Mouse (Mus musculus) hindbrain, embryonic 12.5 days (tissue): ENCODE measurements around the gene Fasl. TPM values are rescaled to one million over a fixed set of nuclear protein-coding genes. Genes with fewer than 3 reads are reported as not detected.

ENCODE experiments used
- ATAC-seq: fragments of 200-750 bp; cut with Nextera tagmentation; 2 replicates; pipeline ENCODE4 v1.8.0; 2017; ENCODE audit warnings: moderate TSS enrichment; ENCODE audit not compliant: low FRiP score
- H3K27ac ChIP-seq: fragments of 300-500 bp; sonication (generic); 2 replicates; pipeline ENCODE4 v1.5.1; 2016; ENCODE audit warnings: mild to moderate bottlenecking
- H3K27me3 ChIP-seq: fragments of 300-500 bp; sonication (generic); 2 replicates; pipeline ENCODE4 v1.6.1; 2016; ENCODE audit warnings: mild to moderate bottlenecking
- H3K36me3 ChIP-seq: fragments of 300-500 bp; sonication (generic); 2 replicates; pipeline ENCODE4 v1.6.1; 2016; ENCODE audit warnings: mild to moderate bottlenecking
- H3K4me1 ChIP-seq: fragments of 300-500 bp; sonication (generic); 2 replicates; pipeline ENCODE4 v1.6.1; 2016
- H3K4me2 ChIP-seq: fragments of 300-500 bp; sonication (generic); replicated peaks from 2 replicates; pipeline ENCODE4 v1.6.1; 2016; ENCODE audit warnings: mild to moderate bottlenecking
- H3K4me3 ChIP-seq: fragments of 300-500 bp; sonication (generic); 2 replicates; pipeline ENCODE4 v1.5.1; 2016; ENCODE audit warnings: mild to moderate bottlenecking
- H3K9ac ChIP-seq: fragments of 300-500 bp; sonication (generic); 2 replicates; pipeline ENCODE4 v1.6.1; 2016; ENCODE audit warnings: mild to moderate bottlenecking, moderate library complexity
- H3K9me3 ChIP-seq: fragments of 300-500 bp; sonication (generic); replicated peaks from 2 replicates; pipeline ENCODE4 v1.6.1; 2016; ENCODE audit warnings: mild to moderate bottlenecking
- WGBS: fragments of 180-500 bp; shearing (Covaris S2); methylation state at CpG from one replicate; pipeline ENCODE4 v1.1.7; 2016; 5-methylcytosine and 5-hydroxymethylcytosine counted together
- polyA plus RNA-seq: library from polyadenylated mRNA; unstranded; fragments of >200 nt; fragmentation: Nextera tagmentation; extraction: Ambion mirVana; gene quantifications from 2 replicates; pipeline ENCODE4 v1.2.1, GENCODE M21; 2016

The Fasl gene
- polyA plus RNA-seq, 1 experiment from 2014 or later: 0.21 TPM

GRCm38 (mm10) chr1:161782725-161783124, 5.6 kb downstream of the Fasl start:
- no peaks in the 10 kb centered on the region for H3K27me3 ChIP-seq
- WGBS: 79% methylated on average over 2 of the region's 2 CpGs
- no peaks in the 10 kb centered on the region for H3K4me1 ChIP-seq
- no peak overlapping the region for H3K4me3 ChIP-seq
- no peaks in the 10 kb centered on the region for H3K36me3 ChIP-seq
- no peak for ATAC-seq
- no peak overlapping the region for H3K9ac ChIP-seq
- H3K9me3 ChIP-seq: no peaks in the 10 kb centered on the region
- no peak overlapping the region for H3K4me2 ChIP-seq
- no peak overlapping the region for H3K27ac ChIP-seq

GRCm38 (mm10) chr1:161781594-161781993, 6.7 kb downstream of the Fasl start:
- 93% methylated on average over 5 of the region's 5 CpGs for WGBS
- no peak overlapping the region for H3K4me3 ChIP-seq
- no peaks in the 10 kb centered on the region for H3K4me1 ChIP-seq
- no peak overlapping the region for H3K9ac ChIP-seq
- H3K4me2 ChIP-seq: no peak overlapping the region
- no peak for ATAC-seq
- no peak overlapping the region for H3K27ac ChIP-seq
- no peaks in the 10 kb centered on the region for H3K27me3 ChIP-seq
- no peaks in the 10 kb centered on the region for H3K36me3 ChIP-seq
- H3K9me3 ChIP-seq: no peaks in the 10 kb centered on the region

GRCm38 (mm10) chr1:161779057-161779456, 9.2 kb downstream of the Fasl start:
- no peak overlapping the region for H3K9ac ChIP-seq
- no peaks in the 10 kb centered on the region for H3K4me1 ChIP-seq
- no peak overlapping the region for H3K27ac ChIP-seq
- H3K4me3 ChIP-seq: no peak overlapping the region
- no peak overlapping the region for H3K4me2 ChIP-seq
- ATAC-seq: no peak
- H3K9me3 ChIP-seq: no peaks in the 10 kb centered on the region
- H3K36me3 ChIP-seq: no peaks in the 10 kb centered on the region
- H3K27me3 ChIP-seq: no peaks in the 10 kb centered on the region

- H3K9me3 ChIP-seq: no peaks in the 10 kb centered on the region
- no peaks in the 10 kb centered on the region for H3K27me3 ChIP-seq
- H3K4me1 ChIP-seq: no peaks in the 10 kb centered on the region
- no peak overlapping the region for H3K4me2 ChIP-seq
- H3K9ac ChIP-seq: no peak overlapping the region
- no peak overlapping the region for H3K27ac ChIP-seq
- H3K4me3 ChIP-seq: no peak overlapping the region
- no peak for ATAC-seq
- H3K36me3 ChIP-seq: no peaks in the 10 kb centered on the region
- WGBS: 87% methylated on average over 6 of the region's 6 CpGs
These were observed 13.1 kb downstream of the Fasl start for GRCm38 (mm10) chr1:161775151-161775550.

GRCm38 (mm10) chr1:161771293-161771692, 17.0 kb downstream of the Fasl start:
- Histone ChIP-seq H3K4me3 (no peak overlapping the region), H3K27me3 (no peaks in the 10 kb centered on the region), H3K9ac (no peak overlapping the region), H3K36me3 (no peaks in the 10 kb centered on the region), H3K27ac (no peak overlapping the region), H3K4me1 (no peaks in the 10 kb centered on the region), H3K4me2 (no peak overlapping the region), H3K9me3 (no peaks in the 10 kb centered on the region)
- no peak for ATAC-seq
- 86% methylated on average over 2 of the region's 2 CpGs for WGBS

- 89% methylated on average over 1 of the region's 1 CpGs for WGBS
- Histone ChIP-seq H3K4me2 (no peak overlapping the region), H3K4me3 (no peak overlapping the region), H3K27ac (no peak overlapping the region), H3K4me1 (no peaks in the 10 kb centered on the region), H3K9ac (no peak overlapping the region), H3K27me3 (no peaks in the 10 kb centered on the region), H3K9me3 (no peaks in the 10 kb centered on the region), H3K36me3 (no peaks in the 10 kb centered on the region)
- ATAC-seq: no peak
These were observed 19.0 kb downstream of the Fasl start for GRCm38 (mm10) chr1:161769329-161769728.

- no peaks in the 10 kb centered on the region for H3K27me3 ChIP-seq
- no peak overlapping the region for H3K4me2 ChIP-seq
- no peak overlapping the region for H3K27ac ChIP-seq
- no peak overlapping the region for H3K4me3 ChIP-seq
- ATAC-seq: no peak
- H3K9me3 ChIP-seq: no peaks in the 10 kb centered on the region
- H3K36me3 ChIP-seq: no peaks in the 10 kb centered on the region
- 69% methylated on average over 12 of the region's 12 CpGs for WGBS
- H3K4me1 ChIP-seq: no peaks in the 10 kb centered on the region
- H3K9ac ChIP-seq: no peak overlapping the region
These were observed 21.2 kb downstream of the Fasl start for GRCm38 (mm10) chr1:161767101-161767524.

GRCm38 (mm10) chr1:161766656-161767055, 21.6 kb downstream of the Fasl start:
- no peaks in the 10 kb centered on the region for H3K9me3 ChIP-seq
- H3K4me2 ChIP-seq: no peak overlapping the region
- H3K27me3 ChIP-seq: no peaks in the 10 kb centered on the region

GRCm38 (mm10) chr1:161765932-161766331, 22.4 kb downstream of the Fasl start:
- Histone ChIP-seq H3K27ac (no peak overlapping the region), H3K27me3 (no peaks in the 10 kb centered on the region), H3K36me3 (no peaks in the 10 kb centered on the region), H3K9me3 (no peaks in the 10 kb centered on the region), H3K9ac (no peak overlapping the region), H3K4me2 (no peak overlapping the region), H3K4me1 (no peaks in the 10 kb centered on the region), H3K4me3 (no peak overlapping the region)
- ATAC-seq: no peak
- 45% methylated on average over 5 of the region's 5 CpGs for WGBS

More at GRCm38 (mm10) chr1:161766656-161767055, 21.6 kb downstream of the Fasl start:
- no peak for ATAC-seq
- H3K27ac ChIP-seq: no peak overlapping the region
- 50% methylated on average over 5 of the region's 5 CpGs for WGBS
- H3K36me3 ChIP-seq: no peaks in the 10 kb centered on the region
- no peaks in the 10 kb centered on the region for H3K4me1 ChIP-seq
- no peak overlapping the region for H3K9ac ChIP-seq
- H3K4me3 ChIP-seq: no peak overlapping the region

GRCm38 (mm10) chr1:161764964-161765363, 23.3 kb downstream of the Fasl start:
- H3K36me3 ChIP-seq: no peaks in the 10 kb centered on the region
- H3K9ac ChIP-seq: no peak overlapping the region
- no peak overlapping the region for H3K4me2 ChIP-seq
- no peaks in the 10 kb centered on the region for H3K4me1 ChIP-seq
- no peak overlapping the region for H3K4me3 ChIP-seq
- H3K27me3 ChIP-seq: no peaks in the 10 kb centered on the region
- H3K27ac ChIP-seq: no peak overlapping the region
- WGBS: 96% methylated on average over 1 of the region's 1 CpGs
- no peaks in the 10 kb centered on the region for H3K9me3 ChIP-seq
- no peak for ATAC-seq

- Histone ChIP-seq H3K27me3 (no peaks in the 10 kb centered on the region), H3K9ac (no peak overlapping the region), H3K36me3 (no peaks in the 10 kb centered on the region), H3K4me3 (no peak overlapping the region), H3K9me3 (no peaks in the 10 kb centered on the region), H3K4me2 (no peak overlapping the region), H3K27ac (no peak overlapping the region), H3K4me1 (no peaks in the 10 kb centered on the region)
- WGBS: 40% methylated on average over 4 of the region's 4 CpGs
- ATAC-seq: no peak
These were observed 26.7 kb downstream of the Fasl start for GRCm38 (mm10) chr1:161761556-161761955.

- 91% methylated on average over 3 of the region's 3 CpGs for WGBS
These were observed 31.7 kb downstream of the Fasl start for GRCm38 (mm10) chr1:161756547-161756946.

GRCm38 (mm10) chr1:161751311-161751710, 37.0 kb downstream of the Fasl start:
- no peaks in the 10 kb centered on the region for H3K36me3 ChIP-seq
- H3K27me3 ChIP-seq: no peaks in the 10 kb centered on the region
- no peaks in the 10 kb centered on the region for H3K9me3 ChIP-seq
- no peaks in the 10 kb centered on the region for H3K4me1 ChIP-seq
- H3K27ac ChIP-seq: no peak overlapping the region
- H3K9ac ChIP-seq: no peak overlapping the region
- no peak overlapping the region for H3K4me2 ChIP-seq
- 54% methylated on average over 8 of the region's 8 CpGs for WGBS
- no peak for ATAC-seq
- no peak overlapping the region for H3K4me3 ChIP-seq

More at GRCm38 (mm10) chr1:161756547-161756946, 31.7 kb downstream of the Fasl start:
- Histone ChIP-seq H3K27ac (no peak overlapping the region), H3K4me1 (no peaks in the 10 kb centered on the region), H3K4me3 (no peak overlapping the region), H3K9ac (no peak overlapping the region), H3K27me3 (no peaks in the 10 kb centered on the region), H3K36me3 (no peaks in the 10 kb centered on the region), H3K9me3 (no peaks in the 10 kb centered on the region), H3K4me2 (no peak overlapping the region)
- ATAC-seq: no peak
